Mouse (Mus musculus): ENCODE results near the gene Fzd10.

DNA sequence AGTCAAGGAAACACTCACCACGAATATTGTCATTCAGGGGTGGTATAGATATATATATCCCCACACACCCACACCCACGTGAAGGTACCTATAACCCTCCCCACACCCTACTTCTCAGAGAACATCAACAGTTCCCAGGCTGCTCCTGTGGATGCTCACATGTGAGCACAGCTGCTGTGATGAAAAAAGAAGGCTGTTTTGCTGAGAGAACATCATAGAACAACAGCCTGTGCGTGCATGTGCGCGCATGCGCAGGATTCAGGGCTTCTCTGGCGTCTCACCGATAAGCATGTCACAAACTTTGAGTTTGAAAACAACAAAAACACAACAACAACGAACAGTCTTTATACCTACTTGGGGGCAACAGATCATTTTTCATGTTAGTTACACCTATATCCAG lies 36.0 kb downstream of the Fzd10 start:
- no peak for TF ChIP-seq CTCF (IDR thresholded peaks at IDR 0.05; ENCODE audit: insufficient read depth, low read depth, low read length)
- TF ChIP-seq POLR2A (IDR thresholded peaks at IDR 0.05; ENCODE audit: insufficient read depth, low read depth, low read length): no peak
